Mouse (Mus musculus): Measurements from ENCODE around the gene Bmyc. TPM values are rescaled to one million over a fixed set of nuclear protein-coding genes. Genes with fewer than 3 reads are reported as not detected.
"Not testable (repeated sequence)": the region's sequence is repeated elsewhere in the genome, so short reads cannot be mapped to it uniquely, and the experiment has no call there.

Gene Bmyc
- 30.9 and 41.7 TPM in 2 replicates for polyA plus RNA-seq (2012; rRNA removed)

DNA sequence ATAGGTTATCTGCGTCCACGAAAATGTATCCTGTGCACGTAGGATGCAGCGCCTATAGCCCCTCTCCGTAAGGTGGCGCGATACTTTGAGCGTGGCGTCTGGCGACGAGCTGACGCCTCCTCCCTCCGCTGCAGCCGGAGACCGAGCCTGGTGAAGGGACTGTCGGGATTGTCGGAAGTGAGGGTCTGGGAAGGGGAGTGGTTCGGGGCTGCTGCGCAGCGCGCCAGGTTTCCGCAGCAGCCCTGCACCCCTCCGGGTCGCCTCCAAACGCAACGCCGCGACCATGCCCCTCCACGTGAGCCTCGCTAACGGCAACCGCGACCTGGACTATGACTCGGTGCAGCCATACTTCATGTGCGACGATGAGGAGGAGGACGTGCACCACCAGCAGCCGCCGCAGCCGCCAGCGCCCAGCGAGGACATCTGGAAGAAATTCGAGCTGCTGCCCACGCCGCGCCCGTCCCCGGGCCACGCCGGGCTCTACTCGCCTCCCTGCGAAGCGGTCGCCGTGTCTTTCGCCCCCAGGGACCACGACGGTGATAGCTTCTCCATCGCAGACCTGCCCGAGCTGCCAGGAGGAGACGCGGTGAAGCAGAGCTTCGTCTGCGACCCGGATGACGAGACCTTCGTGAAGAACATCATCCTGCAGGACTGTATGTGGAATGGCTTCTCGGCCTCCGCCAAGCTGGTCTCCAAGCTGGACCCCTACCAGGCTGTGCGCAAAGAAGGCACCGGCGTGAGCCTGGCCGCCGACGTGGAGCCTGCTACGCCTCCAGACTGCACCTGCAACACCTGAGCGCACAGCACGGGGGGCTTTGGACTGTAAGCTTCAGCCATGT lies at the start of gene Bmyc:
Gene Bmyc (plus strand): TSS at position 97 of the 839 bp plus-strand sequence.
- peak; percentile 70 for DNase-seq (ENCODE audit: low spot score)

GRCm38 (mm10) chr2:25657246-25657645 lies 49.3 kb upstream of the Bmyc start:
- no peak for DNase-seq (ENCODE audit: low spot score)

GRCm38 (mm10) chr2:25657652-25658051 lies 48.9 kb upstream of the Bmyc start, which contains the start of gene Lcn5:
TSS of gene Lcn5 (plus strand) at chr2:25657952.
- no peak for DNase-seq (ENCODE audit: low spot score)

- DNase-seq (ENCODE audit: low spot score), result no peak
These were observed 46.3 kb upstream of the Bmyc start for GRCm38 (mm10) chr2:25660279-25660678.

GRCm38 (mm10) chr2:25661245-25661970 lies 45.1 kb upstream of the Bmyc start:
- DNase-seq (ENCODE audit: low spot score), result no peak

DNA sequence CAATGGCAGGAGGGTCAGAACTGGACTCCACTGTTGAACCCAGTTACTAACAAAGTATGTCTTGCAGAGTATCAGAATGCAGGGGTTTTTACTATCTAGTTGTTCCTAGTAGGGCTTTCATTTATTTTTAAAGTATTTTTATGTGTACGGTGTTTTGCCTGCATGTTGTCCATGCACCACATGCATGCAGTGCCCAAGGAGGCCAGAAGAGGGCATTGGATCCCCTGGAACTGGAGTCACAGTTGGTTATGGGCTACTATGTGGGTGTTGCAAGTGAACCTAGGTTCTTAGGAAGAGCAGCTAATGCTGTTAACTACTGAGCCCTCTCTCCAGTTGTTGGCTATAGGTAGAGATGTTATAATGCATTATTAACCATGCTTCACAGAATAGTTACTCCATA lies 43.0 kb upstream of the Bmyc start:
- DNase-seq (ENCODE audit: low spot score), result no peak

DNA sequence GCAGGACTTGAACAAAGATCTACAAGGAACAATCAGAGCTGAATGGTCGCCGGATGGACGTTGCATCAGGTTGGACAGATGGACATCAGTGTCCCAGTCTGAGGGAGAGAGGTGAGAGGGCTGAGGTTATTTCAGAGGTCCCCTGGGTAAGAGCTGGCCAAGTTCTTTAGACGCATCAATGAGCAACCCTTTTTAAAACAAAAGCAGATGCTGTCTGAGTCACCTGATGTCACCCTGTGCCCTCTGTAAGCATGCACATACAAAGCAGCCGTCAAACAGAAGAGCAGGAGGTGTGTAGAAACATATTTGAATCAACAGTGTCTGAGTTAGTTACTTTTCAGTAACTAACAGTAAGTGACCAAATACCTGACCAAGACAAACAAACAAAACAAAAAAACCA lies 42.4 kb upstream of the Bmyc start:
- DNase-seq (ENCODE audit: low spot score), result no peak

- DNase-seq (ENCODE audit: low spot score), result no peak
These were observed 40.0 kb upstream of the Bmyc start for GRCm38 (mm10) chr2:25666516-25666915.

GRCm38 (mm10) chr2:25676486-25676885 lies 30.1 kb upstream of the Bmyc start, which contains the start of gene Lcn6:
TSS of gene Lcn6 (plus strand) at chr2:25676786.
- DNase-seq (ENCODE audit: low spot score), result no peak

- DNase-seq (ENCODE audit: low spot score), result no peak
These were observed 27.0 kb upstream of the Bmyc start for GRCm38 (mm10) chr2:25679559-25679958.

DNA sequence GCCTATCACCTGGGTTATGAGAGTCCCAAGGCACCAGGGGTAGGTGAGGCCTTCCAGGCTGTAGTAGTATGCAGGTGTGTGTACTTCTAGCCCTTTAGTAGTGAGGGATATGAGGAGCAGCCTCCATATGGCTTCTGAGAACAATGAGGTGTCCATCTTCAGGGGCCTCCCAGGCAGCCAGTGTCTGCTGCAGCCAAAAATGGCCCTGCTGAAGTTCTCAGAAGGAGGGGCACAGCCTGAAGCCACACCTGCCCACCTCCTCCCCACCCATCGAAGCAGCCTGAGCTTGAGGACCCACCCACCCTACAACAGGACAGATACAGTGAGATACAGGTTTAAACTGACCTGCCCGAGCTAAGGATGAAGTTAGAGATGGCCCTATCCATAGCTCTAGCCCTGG lies 24.1 kb upstream of the Bmyc start, which contains the start of gene Lcn10:
Gene Lcn10 (plus strand): TSS at position 301 of the 400 bp plus-strand sequence.
- no peak for DNase-seq (ENCODE audit: low spot score)

GRCm38 (mm10) chr2:25686941-25687340 lies 19.6 kb upstream of the Bmyc start:
- DNase-seq (ENCODE audit: low spot score), result no peak

GRCm38 (mm10) chr2:25694605-25695004 lies 11.9 kb upstream of the Bmyc start:
- no peak for DNase-seq (ENCODE audit: low spot score)

GRCm38 (mm10) chr2:25696951-25697350 lies 9.6 kb upstream of the Bmyc start:
- DNase-seq (ENCODE audit: low spot score), result no peak

DNA sequence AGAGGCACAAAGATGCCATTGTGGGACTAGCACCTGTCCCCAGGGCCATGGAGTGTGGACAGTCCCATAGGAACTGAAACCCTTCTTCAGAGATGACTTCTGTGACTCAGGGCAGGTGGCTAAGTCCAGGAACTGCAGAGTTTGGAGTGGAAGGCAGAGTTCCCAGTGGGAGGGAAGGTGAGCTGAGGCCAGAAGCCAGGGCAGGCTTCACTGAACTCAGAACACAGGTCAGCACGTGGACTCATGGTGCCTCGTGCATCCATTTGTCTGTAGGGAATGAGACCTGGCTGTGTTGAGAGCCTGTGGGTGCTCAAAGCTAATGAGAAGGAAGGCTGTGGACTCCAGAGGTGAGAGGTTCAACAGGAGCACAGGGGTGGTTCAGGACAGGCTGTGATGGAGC lies 7.8 kb upstream of the Bmyc start:
- DNase-seq (ENCODE audit: low spot score), result no peak

GRCm38 (mm10) chr2:25699743-25700142 lies 6.8 kb upstream of the Bmyc start, which contains the start of gene Obp2a:
TSS of gene Obp2a (plus strand) at chr2:25700043.
- DNase-seq (ENCODE audit: low spot score), result not testable (repeated sequence)

DNA sequence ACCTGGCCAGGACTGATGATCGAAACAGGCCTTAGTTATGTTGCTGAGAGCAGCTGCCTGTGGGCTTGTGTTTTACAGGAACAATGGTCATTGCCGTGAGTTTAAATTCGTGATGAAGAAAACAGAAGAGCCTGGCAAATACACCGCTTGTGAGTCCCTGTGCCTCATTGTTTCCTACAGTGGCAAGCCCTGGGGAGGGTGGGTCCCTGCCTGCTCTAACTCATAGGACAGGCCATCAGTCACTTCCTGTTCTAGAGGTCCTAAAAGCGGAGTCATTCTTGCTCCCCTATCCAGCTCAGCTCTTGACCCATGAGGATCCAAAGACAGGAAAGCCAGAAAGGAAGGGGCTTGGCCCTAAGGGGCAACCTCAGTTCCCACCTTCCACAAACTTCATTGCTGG lies 5.5 kb upstream of the Bmyc start:
- no peak for DNase-seq (ENCODE audit: low spot score)

DNA sequence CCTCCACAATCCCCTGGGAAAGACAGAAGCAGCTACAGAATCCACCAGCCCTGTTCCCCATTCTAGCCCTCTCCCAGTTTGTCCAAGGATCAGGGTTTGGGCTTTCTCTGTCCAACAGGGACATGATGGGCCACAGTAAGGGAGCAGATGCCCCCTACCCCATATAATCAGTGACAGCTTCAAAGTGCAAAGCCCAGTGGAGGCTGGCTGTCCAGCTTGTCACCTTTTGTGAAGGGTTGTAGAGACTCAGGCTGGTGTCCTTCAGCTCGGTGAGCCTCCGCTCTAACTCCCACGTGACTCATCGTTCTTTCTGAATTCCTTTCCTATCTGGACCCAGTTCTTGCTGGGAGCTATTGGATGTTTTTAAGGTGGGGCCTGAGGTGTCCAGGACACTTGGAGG lies 2.8 kb upstream of the Bmyc start:
- no peak for DNase-seq (ENCODE audit: low spot score)

GRCm38 (mm10) chr2:25708121-25708520 lies 1.6 kb downstream of the Bmyc start:
- no peak for DNase-seq (ENCODE audit: low spot score)

- not testable (repeated sequence) for DNase-seq (ENCODE audit: low spot score)
These were observed 2.5 kb downstream of the Bmyc start for GRCm38 (mm10) chr2:25709056-25709455.

DNA sequence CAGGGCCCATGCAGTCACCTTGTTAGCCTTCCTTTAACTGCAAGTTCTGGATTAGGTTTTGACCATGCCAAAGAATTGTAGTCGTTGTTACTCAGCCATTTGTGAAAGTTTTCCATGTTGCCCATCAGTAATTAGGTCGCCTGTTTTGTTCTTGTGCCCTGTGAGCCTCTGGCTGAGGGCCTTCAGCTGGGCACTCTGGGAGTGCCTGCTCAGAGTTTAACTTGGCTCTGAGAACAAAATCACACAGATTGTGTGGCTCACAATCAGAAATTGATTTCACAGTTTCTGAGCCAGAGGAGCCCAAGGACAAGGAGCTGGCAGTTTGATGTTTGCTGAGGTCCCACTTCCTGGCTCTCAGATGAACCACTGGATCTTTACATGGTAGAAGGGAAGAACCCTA lies 3.3 kb downstream of the Bmyc start:
- DNase-seq (ENCODE audit: low spot score), result not testable (repeated sequence)

DNA sequence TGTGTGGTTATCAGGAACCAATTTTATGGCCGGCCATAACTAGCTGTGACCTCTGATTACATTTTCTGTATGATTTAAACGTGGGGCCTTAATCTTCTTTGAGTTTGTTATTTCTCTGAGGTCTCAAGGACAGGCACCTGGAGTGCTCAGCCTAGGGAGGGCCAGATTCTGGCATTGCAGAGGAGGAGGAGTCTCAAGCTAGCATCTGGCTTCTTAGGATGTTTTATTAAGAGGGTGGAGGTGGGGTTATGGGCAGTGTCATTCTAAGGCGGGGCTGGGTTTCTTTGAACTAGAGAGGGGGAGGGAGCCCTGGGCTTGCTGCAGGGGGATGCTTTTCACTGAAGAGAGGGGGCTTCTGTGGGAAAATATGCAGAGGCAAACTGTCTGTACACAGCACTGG lies 5.1 kb downstream of the Bmyc start:
- DNase-seq (ENCODE audit: low spot score), result not testable (repeated sequence)

DNA sequence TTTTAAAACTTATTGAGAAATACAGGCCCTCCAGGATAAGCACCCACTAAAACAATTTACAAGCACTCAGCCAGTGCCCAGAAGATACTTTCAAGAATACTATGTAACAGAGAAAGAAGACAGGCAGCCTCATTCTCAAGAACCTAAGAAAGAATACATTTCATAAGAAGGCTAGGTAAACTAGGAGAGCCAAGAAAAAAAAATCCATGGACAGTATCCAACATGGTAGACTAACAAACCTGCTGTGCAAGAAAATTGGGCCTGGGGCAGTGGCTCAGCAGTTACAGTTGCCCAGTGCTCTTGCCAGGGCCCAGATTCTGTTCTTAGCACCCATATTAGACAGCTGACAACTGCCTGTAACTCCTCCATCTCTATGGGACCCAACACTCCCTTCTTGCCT lies 10.7 kb downstream of the Bmyc start:
- DNase-seq (ENCODE audit: low spot score), result no peak
